In genomic region chr15:78542767-78543303, GRCm38 (mm10) we compare ENCODE assay signal across 15 mouse cellular contexts. TPM values are rescaled to one million over a fixed set of nuclear protein-coding genes. Genes with fewer than 3 reads are reported as not detected.
DNase-seq lines count a peak whose midpoint lies in the region; ATAC-seq and TF ChIP-seq lines count a peak whose summit lies in the region.
"Had no signal": no experiment of that assay in that cellular context is flagged by ENCODE, and none has a peak within 500 bp of the region (broad histone marks: within the 10 kb centered on the region; RNA-seq: fewer than 3 reads in every experiment).

No protein-coding gene starts in this region.

- 18% methylated on average over 7 of the region's 7 CpGs for WGBS in cerebellum, adult 2 months
- WGBS in forebrain, embryonic 14.5 days: 56% methylated on average over 7 of the region's 7 CpGs

- DNase-seq in left cerebral cortex, adult 2 months (ENCODE audit: extremely low spot score in 1 of 2, low spot score in 2 of 2): no peak
- no peak for DNase-seq in left cerebral cortex, postnatal 10 days (ENCODE audit: extremely low spot score in 1 of 2, low spot score in 2 of 2)
- peak; percentile 85 for DNase-seq in brain, embryonic 14.5 days (ENCODE audit: low read depth)
- peak; percentile 61 to 62 for DNase-seq in cerebellum, adult 2 months
- DNase-seq in forebrain, embryonic 14.5 days (ENCODE audit: low spot score): peak; percentile 69
- no peak for DNase-seq in spleen, postnatal 36 days (ENCODE audit: low spot score in 2 of 2)
- no peak for DNase-seq in ovary, adult 18-20 months (ENCODE audit: low spot score)
- DNase-seq: gastrocnemius, postnatal 14 days; heart, postnatal 14 days; lung, adult 2 months; thymus, postnatal 14 days had no signal

- no peaks in the 10 kb centered on the region for H3K9me3 ChIP-seq in forebrain, embryonic 14.5 days (replicated peaks; ENCODE audit: control insufficient read depth, low read length)
- H3K9me3 ChIP-seq: neural tube, embryonic 12.5 days had no signal

- H3K27ac ChIP-seq in left cerebral cortex, adult 2 months: peak overlapping the region; percentile 92
- H3K27ac ChIP-seq in cerebellum, adult 2 months (ENCODE audit: insufficient read depth, low read length): peak overlapping the region; percentile 79
- peak overlapping the region; percentile 48; the same call in 1 of the 2 replicates for H3K27ac ChIP-seq in forebrain, embryonic 14.5 days (ENCODE audit: low read depth, low read length)
- H3K27ac ChIP-seq: macrophage; neural tube, embryonic 12.5 days had no signal

- H3K4me2 ChIP-seq in forebrain, embryonic 14.5 days (ENCODE audit: low read length): peak overlapping the region; percentile 41; the same call in 1 of the 2 replicates
- H3K4me2 ChIP-seq: neural tube, embryonic 12.5 days had no signal

- peak overlapping the region; percentile 45 for H3K4me3 ChIP-seq in left cerebral cortex, adult 2 months
- peak overlapping the region; percentile 82 for H3K4me3 ChIP-seq in cerebellum, adult 2 months (replicated peaks; ENCODE audit: insufficient read depth, low read depth, low read length)
- H3K4me3 ChIP-seq in forebrain, embryonic 14.5 days (ENCODE audit: low read depth, low read length): no peak overlapping the region
- H3K4me3 ChIP-seq: neural tube, embryonic 12.5 days had no signal

- TF ChIP-seq CTCF in left cerebral cortex, adult 2 months (IDR thresholded peaks at IDR 0.05): no peak
- no peak for TF ChIP-seq CTCF in brain, embryonic 14.5 days (IDR thresholded peaks at IDR 0.05; ENCODE audit: borderline replicate concordance, extremely low read depth, insufficient read depth, insufficient read length)
- TF ChIP-seq CTCF in cerebellum, adult 2 months (IDR thresholded peaks at IDR 0.05; ENCODE audit: borderline replicate concordance, insufficient read depth, low read depth, low read length): no peak

- no peak for TF ChIP-seq POLR2A in brain, embryonic 14.5 days (IDR thresholded peaks at IDR 0.05; ENCODE audit: borderline replicate concordance, extremely low read depth, insufficient read depth, insufficient read length, poor library complexity, severe bottlenecking)
- TF ChIP-seq POLR2A in cerebellum, adult 2 months (IDR thresholded peaks at IDR 0.05; ENCODE audit: borderline replicate concordance, insufficient read depth, low read length): no peak

- H3K36me3 ChIP-seq in forebrain, embryonic 14.5 days (ENCODE audit: control insufficient read depth, insufficient read depth, low read length): no peaks in the 10 kb centered on the region
- H3K36me3 ChIP-seq: neural tube, embryonic 12.5 days had no signal

- H3K27me3 ChIP-seq in cerebellum, adult 2 months (ENCODE audit: control insufficient read depth, insufficient read depth, low read length): no peaks in the 10 kb centered on the region
- no peaks in the 10 kb centered on the region for H3K27me3 ChIP-seq in forebrain, embryonic 14.5 days (replicated peaks; ENCODE audit: control insufficient read depth, insufficient read depth, low read length)
- H3K27me3 ChIP-seq: neural tube, embryonic 12.5 days had no signal

- H3K4me1 ChIP-seq in cerebellum, adult 2 months (ENCODE audit: control insufficient read depth, insufficient read depth, low read length): peaks cover 51% of the 10 kb centered on the region
- H3K4me1 ChIP-seq in forebrain, embryonic 14.5 days (ENCODE audit: control insufficient read depth, insufficient read depth, low read length): peaks cover 14% of the 10 kb centered on the region

- intact Hi-C loops in left cerebral cortex, adult 2 months (cut with DNase I): loop anchor here (5.0 to 10.0 kb wide), 2 partner anchors 169 to 568 kb away; partner anchors contain the start of gene Eif3d
- intact Hi-C loops in left cerebral cortex, postnatal 10 days (cut with DNase I): no loop called here

- no peak overlapping the region for H3K9ac ChIP-seq in forebrain, embryonic 14.5 days (ENCODE audit: low read length)
- H3K9ac ChIP-seq: neural tube, embryonic 12.5 days had no signal

- ATAC-seq in forebrain, embryonic 14.5 days: peak; percentile 38; the same call in 1 of the 2 replicates
- ATAC-seq: hindbrain, embryonic 16.5 days had no signal

RNA-seq across cellular contexts. Expression of gene Sstr3, which starts 1.6 kb away (rescaled TPM):
- 10 to 100 TPM; 20.8 to 22.9 TPM for total RNA-seq in left cerebral cortex, adult 2 months (2021)
- total RNA-seq in left cerebral cortex, postnatal 10 days (2021): 10 to 100 TPM; 12.9 to 14.4 TPM
- 1.5 TPM in 2 replicates for polyA plus RNA-seq in brain, embryonic 14.5 days (2012; rRNA removed)
- polyA plus RNA-seq in cerebellum, adult 2 months (2012; rRNA removed): 9.8 and 12.1 TPM in 2 replicates
- 0.64 and 0.91 TPM in 2 replicates for polyA plus RNA-seq in forebrain, embryonic 14.5 days (2014; fragmentation: Nextera tagmentation; extraction: Ambion mirVana)
- total RNA-seq: CH12.LX; heart, postnatal 14 days had no signal
- polyA plus RNA-seq: macrophage had no signal

RNA-seq across cellular contexts. Expression of gene C1qtnf6, which starts 11.6 kb away (rescaled TPM):
- total RNA-seq in left cerebral cortex, adult 2 months (2021): 1 to 10 TPM; 1.3 to 1.6 TPM
- total RNA-seq in left cerebral cortex, postnatal 10 days (2021): 10 to 100 TPM; 14.4 to 15.9 TPM
- 13.5 and 16.3 TPM in 2 replicates for polyA plus RNA-seq in brain, embryonic 14.5 days (2012; rRNA removed)
- 3.1 and 3.5 TPM in 2 replicates for polyA plus RNA-seq in cerebellum, adult 2 months (2012; rRNA removed)
- 7.8 and 8.6 TPM in 2 replicates for polyA plus RNA-seq in forebrain, embryonic 14.5 days (2014; fragmentation: Nextera tagmentation; extraction: Ambion mirVana)

RNA-seq across cellular contexts. Expression of gene Rac2, which starts 29.7 kb away (rescaled TPM):
- total RNA-seq in left cerebral cortex, adult 2 months (2021): 1 to 10 TPM in 1 of 2 experiments, under 1 TPM in 1; 0.98 to 3.9 TPM
- total RNA-seq in left cerebral cortex, postnatal 10 days (2021): 1 to 10 TPM; 1.6 to 2.1 TPM
- 5.5 and 9.0 TPM in 2 replicates for polyA plus RNA-seq in brain, embryonic 14.5 days (2012; rRNA removed)
- polyA plus RNA-seq in cerebellum, adult 2 months (2012; rRNA removed): 1.4 and 1.8 TPM in 2 replicates
- 3.5 and 5.9 TPM in 2 replicates for polyA plus RNA-seq in forebrain, embryonic 14.5 days (2014; fragmentation: Nextera tagmentation; extraction: Ambion mirVana)

RNA-seq across cellular contexts. Expression of gene Il2rb, which starts 47.8 kb away (rescaled TPM):
- total RNA-seq in left cerebral cortex, adult 2 months (2021): under 1 TPM in 1 of 2 experiments, not detected in 1; 0.07 TPM
- under 1 TPM in 1 of 2 experiments, not detected in 1; 0.17 TPM for total RNA-seq in left cerebral cortex, postnatal 10 days (2021)
- polyA plus RNA-seq in brain, embryonic 14.5 days (2012; rRNA removed): 0.03 and 0.12 TPM in 2 replicates
- 0.10 and 0.25 TPM in 2 replicates for polyA plus RNA-seq in cerebellum, adult 2 months (2012; rRNA removed)
- 0.05 TPM in 1 of 2 replicates, not detected in the other for polyA plus RNA-seq in forebrain, embryonic 14.5 days (2014; fragmentation: Nextera tagmentation; extraction: Ambion mirVana)
- total RNA-seq: gastrocnemius, postnatal 14 days had no signal
- polyA plus RNA-seq: neural tube, embryonic 12.5 days had no signal

RNA-seq across cellular contexts. Expression of gene Cyth4, which starts 54.0 kb away (rescaled TPM):
- total RNA-seq in left cerebral cortex, adult 2 months (2021): 10 to 100 TPM; 10.0 to 10.3 TPM
- 10 to 100 TPM; 10.4 to 11.6 TPM for total RNA-seq in left cerebral cortex, postnatal 10 days (2021)
- 4.0 and 4.8 TPM in 2 replicates for polyA plus RNA-seq in brain, embryonic 14.5 days (2012; rRNA removed)
- polyA plus RNA-seq in cerebellum, adult 2 months (2012; rRNA removed): 3.8 and 4.6 TPM in 2 replicates
- polyA plus RNA-seq in forebrain, embryonic 14.5 days (2014; fragmentation: Nextera tagmentation; extraction: Ambion mirVana): 2.4 and 2.7 TPM in 2 replicates

Comparison
In these comparisons a context has a peak if more than half of its experiments do, and no peak if none do; other contexts are left out.
1. DNase-seq: peak in brain, embryonic 14.5 days (single experiment), cerebellum, adult 2 months (2 of 2) and forebrain, embryonic 14.5 days (single experiment); none in left cerebral cortex, adult 2 months (0 of 2), left cerebral cortex, postnatal 10 days (0 of 2), spleen, postnatal 36 days (0 of 2) and ovary, adult 18-20 months (single experiment).
2. Peak in every context shown above with its lines, with median percentiles within 50 percentile points of each other: H3K27ac ChIP-seq.